In the genomic region with DNA sequence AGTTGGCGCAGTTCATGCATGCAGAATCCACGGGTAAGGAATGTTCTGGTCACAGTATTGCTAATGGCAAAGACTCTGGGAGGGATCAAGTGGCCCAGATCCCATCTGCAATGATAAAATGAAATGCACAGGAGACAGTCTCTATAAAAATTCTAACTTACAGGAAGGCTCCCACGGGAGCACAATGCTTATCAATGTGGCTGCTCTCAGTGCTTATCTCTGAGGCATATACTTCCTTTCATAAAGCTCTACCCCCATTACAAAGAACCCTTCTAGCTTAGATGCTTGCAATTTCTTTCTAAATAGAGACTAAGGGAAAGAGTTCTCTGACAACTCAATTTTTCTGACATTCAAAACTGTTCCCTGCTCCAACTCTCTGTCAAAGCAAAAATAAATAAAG, we compare ENCODE assay signal across 1 mouse cellular context.
TF ChIP-seq lines count a peak whose summit lies in the region.

No protein-coding gene starts in this region.

TF ChIP-seq in MEL, 35 proteins besides CTCF, POLR2A, EP300 and RAD21:
- TF ChIP-seq ZKSCAN1 (IDR thresholded peaks at IDR 0.05; ENCODE audit: low read depth, low read length) (no peak), NRF1 (IDR thresholded peaks at IDR 0.05; ENCODE audit: insufficient read depth, low read depth, low read length, poor library complexity, severe bottlenecking) (no peak), KAT2A (conservative IDR thresholded peaks at IDR 0.05; ENCODE audit: low read depth, low read length) (no peak), MYC (IDR thresholded peaks at IDR 0.05; ENCODE audit: low read depth, low read length) (0 out of 2 replicates have a peak, but pooled peaks have one; percentile 15), POLR2AphosphoS2 (IDR thresholded peaks at IDR 0.05; ENCODE audit: low read length) (no peak), SMC3 (IDR thresholded peaks at IDR 0.05; ENCODE audit: low read depth, low read length) (no peak), BHLHE40 (IDR thresholded peaks at IDR 0.05; ENCODE audit: borderline replicate concordance, low read depth, low read length) (0 out of 2 replicates have a peak, but pooled peaks have one; percentile 42), USF2 (IDR thresholded peaks at IDR 0.05; ENCODE audit: borderline replicate concordance in 1 of 2, insufficient read depth in 1 of 2, low read depth in 1 of 2, low read length in 2 of 2) (no peak), TAL1 (IDR thresholded peaks at IDR 0.05; ENCODE audit: low read length) (no peak), ZNF384 (IDR thresholded peaks at IDR 0.05; ENCODE audit: low read depth, low read length) (no peak), ZMIZ1 (IDR thresholded peaks at IDR 0.05; ENCODE audit: low read depth, low read length) (no peak), ZC3H11A (IDR thresholded peaks at IDR 0.05; ENCODE audit: low read depth, low read length) (0 out of 2 replicates have a peak, but pooled peaks have one; percentile 14), TBP (IDR thresholded peaks at IDR 0.05; ENCODE audit: low read depth, low read length) (no peak), MEF2A (IDR thresholded peaks at IDR 0.05; ENCODE audit: extremely low read depth, insufficient replicate concordance, low read depth, low read length, poor library complexity, severe bottlenecking) (no peak), POLR2AphosphoS5 (IDR thresholded peaks at IDR 0.05; ENCODE audit: borderline replicate concordance, low read depth, low read length) (no peak), GATA1 (IDR thresholded peaks at IDR 0.05; ENCODE audit: low read depth, low read length) (peak; percentile 95), CHD1 (IDR thresholded peaks at IDR 0.05; ENCODE audit: low read depth, low read length) (no peak), ELF1 (IDR thresholded peaks at IDR 0.05; ENCODE audit: low read depth, low read length) (0 out of 2 replicates have a peak, but pooled peaks have one; percentile 27), MAFK (IDR thresholded peaks at IDR 0.05; ENCODE audit: borderline replicate concordance, low read depth, low read length) (no peak), ETS1 (IDR thresholded peaks at IDR 0.05; ENCODE audit: low read depth, low read length) (peak; percentile 79), MXI1 (IDR thresholded peaks at IDR 0.05; ENCODE audit: low read depth, low read length) (no peak), TCF12 (IDR thresholded peaks at IDR 0.05; ENCODE audit: low read depth, low read length) (peak; percentile 82), SIN3A (IDR thresholded peaks at IDR 0.05; ENCODE audit: low read length) (peak; percentile 68), HCFC1 (IDR thresholded peaks at IDR 0.05; ENCODE audit: low read depth, low read length) (no peak), USF1 (IDR thresholded peaks at IDR 0.05; ENCODE audit: low read depth, low read length) (no peak), MAX (IDR thresholded peaks at IDR 0.05; ENCODE audit: low read length) (no peak), MAZ (IDR thresholded peaks at IDR 0.05; ENCODE audit: low read depth, low read length) (peak; percentile 77), UBTF (IDR thresholded peaks at IDR 0.05; ENCODE audit: borderline replicate concordance, insufficient read depth, low read depth, low read length) (no peak), RCOR1 (IDR thresholded peaks at IDR 0.05; ENCODE audit: low read depth, low read length) (peak; percentile 71), MYB (IDR thresholded peaks at IDR 0.05; ENCODE audit: low read depth, low read length) (no peak), E2F4 (IDR thresholded peaks at IDR 0.05; ENCODE audit: borderline replicate concordance, low read depth, low read length) (no peak), JUND (IDR thresholded peaks at IDR 0.05; ENCODE audit: low read depth, low read length) (0 out of 2 replicates have a peak, but pooled peaks have one; percentile 15), GABPA (IDR thresholded peaks at IDR 0.05; ENCODE audit: low read depth, low read length) (no peak), NELFE (IDR thresholded peaks at IDR 0.05; ENCODE audit: low read depth, low read length) (no peak), CHD2 (IDR thresholded peaks at IDR 0.05; ENCODE audit: low read length) (no peak)
TF ChIP-seq in MEL: peak in this region for 11.
